Mouse (Mus musculus): ENCODE measurements around the gene Ppp1r16b.

Ppp1r16b gene

GRCm38 (mm10) chr2:158665098-158665497 lies at the start of gene Ppp1r16b:
Ppp1r16b (plus strand) TSS chr2:158665398.
- DNase-seq (ENCODE audit: low spot score): no peak

DNA sequence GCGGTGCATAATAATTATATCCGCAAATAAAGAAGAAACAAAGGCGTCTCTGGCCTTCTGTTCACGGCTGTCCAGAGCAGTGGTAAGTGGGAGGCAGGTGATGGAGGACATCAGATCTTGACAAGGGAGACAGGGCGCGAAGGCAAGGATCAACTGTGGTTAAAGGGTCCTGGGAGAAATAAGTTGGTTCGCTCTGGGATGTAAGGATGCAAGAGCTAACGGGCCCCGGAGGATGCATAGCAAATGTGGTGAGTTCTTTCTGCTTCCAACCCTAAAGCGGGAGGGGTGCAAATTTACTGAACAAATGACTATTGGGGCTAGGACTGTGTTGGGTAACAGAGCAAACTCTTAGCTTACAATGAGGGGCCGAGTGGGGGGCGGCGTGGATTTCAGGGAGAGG lies 49.5 kb upstream of the Ppp1r16b start:
- no peak for DNase-seq (ENCODE audit: low spot score)

DNA sequence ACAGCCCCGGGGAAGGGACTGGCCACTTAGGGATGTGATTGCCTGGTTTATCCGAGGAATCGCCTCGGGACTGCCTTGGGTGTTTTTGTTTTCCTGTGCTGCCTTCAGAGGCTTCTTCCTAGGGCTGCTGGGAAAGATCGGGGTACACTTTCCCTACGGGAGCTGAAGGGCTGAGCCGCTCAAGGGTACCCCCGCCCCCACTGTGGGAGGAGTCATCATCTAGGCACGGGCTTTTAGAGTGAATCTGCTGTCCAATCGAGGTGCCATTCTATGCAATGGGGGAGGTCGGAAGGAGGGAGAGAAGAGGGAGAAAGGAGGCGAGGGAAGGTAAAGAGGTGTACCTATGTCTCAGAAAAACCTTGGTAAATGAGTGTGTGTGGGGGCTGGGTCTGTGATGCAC lies 48.9 kb upstream of the Ppp1r16b start:
- no peak for DNase-seq (ENCODE audit: low spot score)

DNA sequence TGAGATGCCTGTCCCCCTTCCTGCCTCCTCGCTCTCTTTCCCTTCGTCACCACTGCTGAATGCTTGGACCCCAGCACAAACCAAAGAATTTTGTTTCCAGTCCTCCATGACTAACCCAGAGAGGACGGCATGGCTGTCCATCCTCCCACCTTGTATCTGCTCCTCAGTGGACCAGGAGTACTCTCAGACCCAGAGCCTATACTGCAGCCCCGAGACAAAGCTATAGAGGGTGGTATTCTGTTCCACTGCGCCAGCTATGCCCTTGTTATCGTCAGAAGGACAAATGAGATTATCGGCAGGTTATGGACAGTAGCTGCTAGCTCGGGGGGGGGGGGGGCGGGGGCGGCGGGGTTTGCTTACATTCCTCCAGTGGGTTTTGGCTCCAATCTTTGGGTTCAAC lies 48.4 kb upstream of the Ppp1r16b start:
- no peak for DNase-seq (ENCODE audit: low spot score)

- peak; percentile 84 for DNase-seq (ENCODE audit: low spot score)
Observed at GRCm38 (mm10) chr2:158624718-158625222, 40.4 kb upstream of the Ppp1r16b start, which contains the start of gene Actr5. Actr5 (plus strand) TSS chr2:158624888.

GRCm38 (mm10) chr2:158625231-158625630 lies 40.0 kb upstream of the Ppp1r16b start:
- peak; percentile 18 for DNase-seq (ENCODE audit: low spot score)

- DNase-seq (ENCODE audit: low spot score): no peak
Observed at GRCm38 (mm10) chr2:158625697-158626096, 39.5 kb upstream of the Ppp1r16b start.

- no peak for DNase-seq (ENCODE audit: low spot score)
Observed at GRCm38 (mm10) chr2:158628858-158629257, 36.3 kb upstream of the Ppp1r16b start.

DNA sequence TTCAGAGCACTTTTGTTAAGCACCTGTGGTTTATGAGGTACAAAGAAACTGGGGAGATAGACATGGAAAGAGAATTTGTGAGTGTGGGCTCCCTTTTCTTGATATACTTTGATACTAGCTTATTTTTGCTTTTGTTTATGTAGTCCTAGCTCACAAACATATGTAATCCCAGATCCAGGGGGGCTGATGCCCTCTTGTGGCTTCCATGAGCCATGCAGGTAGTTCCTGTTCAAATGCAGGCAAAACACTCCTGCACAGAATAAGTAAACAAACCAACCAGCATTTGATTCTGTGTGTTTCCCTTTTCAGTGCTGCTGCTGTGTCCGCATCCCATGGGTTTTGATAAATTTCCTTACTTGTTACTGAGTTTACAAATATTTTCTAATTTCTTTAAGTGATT lies 35.8 kb upstream of the Ppp1r16b start:
- no peak for DNase-seq (ENCODE audit: low spot score)

- DNase-seq (ENCODE audit: low spot score): no peak
Observed at GRCm38 (mm10) chr2:158631873-158632272, 33.3 kb upstream of the Ppp1r16b start.

- peak; percentile 52 for DNase-seq (ENCODE audit: low spot score)
Observed at GRCm38 (mm10) chr2:158641869-158642268, 23.3 kb upstream of the Ppp1r16b start.

DNA sequence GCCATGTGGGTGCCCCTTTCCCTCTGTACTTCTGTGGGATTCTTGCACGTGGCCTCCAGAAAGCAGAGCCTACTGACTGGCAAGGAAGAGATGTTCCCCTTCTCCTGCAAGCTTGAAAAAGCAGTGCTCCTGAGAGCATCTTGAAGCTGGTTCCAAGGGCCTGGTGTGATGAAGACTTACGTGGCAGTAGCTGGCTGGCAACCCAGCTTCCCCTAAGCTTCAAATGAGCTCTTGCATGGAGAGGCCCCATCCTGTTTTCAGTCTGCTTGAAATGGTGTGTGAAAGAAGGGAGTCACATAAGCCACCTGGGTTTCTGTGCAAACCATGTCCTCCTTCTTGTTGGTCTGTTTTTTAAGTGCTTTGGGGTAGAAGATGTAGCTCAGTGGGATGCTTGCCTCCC lies 22.6 kb upstream of the Ppp1r16b start:
- DNase-seq (ENCODE audit: low spot score): no peak

DNA sequence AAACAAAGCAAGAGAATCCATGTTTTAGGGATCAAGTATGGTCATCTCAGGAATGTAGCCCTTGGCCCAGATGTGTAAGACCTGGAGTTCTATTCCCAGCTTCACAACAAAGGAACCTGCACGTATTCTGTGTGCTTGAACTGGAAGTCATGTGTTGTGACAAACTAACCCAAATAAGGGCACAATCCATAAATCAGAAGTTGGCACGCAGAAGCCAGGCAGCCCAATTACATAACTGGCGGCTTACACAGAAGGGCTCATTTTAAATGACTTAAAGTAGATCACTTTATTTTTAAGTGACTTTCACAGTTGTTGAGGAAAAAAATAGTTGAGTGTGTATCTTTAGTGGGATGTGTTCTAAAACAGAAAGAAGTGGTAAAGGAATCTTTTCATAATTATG lies 21.4 kb upstream of the Ppp1r16b start:
- no peak for DNase-seq (ENCODE audit: low spot score)

- DNase-seq (ENCODE audit: low spot score): no peak
Observed at GRCm38 (mm10) chr2:158651159-158651908, 13.9 kb upstream of the Ppp1r16b start.

DNA sequence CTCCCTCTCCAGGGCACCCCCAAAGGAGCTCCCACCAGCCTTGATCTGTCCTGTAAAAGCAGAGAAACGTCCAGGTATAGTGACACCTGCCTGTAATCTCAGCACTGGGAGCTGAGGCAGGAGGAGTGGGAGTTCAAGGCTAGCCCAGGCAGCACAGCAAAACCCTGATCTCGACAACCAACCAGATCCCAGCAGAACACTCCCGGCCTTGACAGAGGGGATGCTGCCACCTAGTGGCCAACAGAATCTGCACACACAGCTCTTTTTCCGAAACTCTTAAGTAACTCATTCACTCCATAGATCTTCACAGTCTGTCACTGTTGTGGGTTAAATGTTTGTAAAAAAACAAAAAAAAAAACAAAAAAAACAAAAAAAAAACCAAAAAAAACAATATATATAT lies 12.2 kb upstream of the Ppp1r16b start:
- DNase-seq (ENCODE audit: low spot score): peak; percentile 68

DNA sequence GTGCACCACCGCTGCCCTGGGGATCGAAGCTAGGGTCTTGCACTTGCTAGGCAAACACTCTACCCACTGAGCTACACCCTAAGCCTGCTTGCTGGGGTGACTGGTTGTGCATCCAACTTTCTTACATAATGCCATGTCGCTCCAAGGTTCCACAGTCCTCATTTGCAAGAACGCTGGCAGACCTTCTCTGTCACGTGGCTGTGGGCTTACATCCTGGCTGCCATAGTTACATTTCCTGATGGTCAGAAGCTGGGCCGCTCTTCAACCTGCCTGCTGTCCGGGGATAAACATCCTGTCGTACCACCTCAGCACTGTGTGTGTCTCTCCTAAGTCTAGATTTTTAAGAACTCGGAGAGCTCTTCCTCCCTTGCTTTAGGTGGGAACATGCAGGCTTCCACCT lies 10.5 kb upstream of the Ppp1r16b start:
- DNase-seq (ENCODE audit: low spot score): no peak

- no peak for DNase-seq (ENCODE audit: low spot score)
Observed at GRCm38 (mm10) chr2:158655806-158656205, 9.4 kb upstream of the Ppp1r16b start.

- no peak for DNase-seq (ENCODE audit: low spot score)
Observed at GRCm38 (mm10) chr2:158658822-158659221, 6.4 kb upstream of the Ppp1r16b start.

- no peak for DNase-seq (ENCODE audit: low spot score)
Observed at GRCm38 (mm10) chr2:158659346-158659745, 5.9 kb upstream of the Ppp1r16b start.

- DNase-seq (ENCODE audit: low spot score): no peak
Observed at GRCm38 (mm10) chr2:158666071-158666800, 1.0 kb downstream of the Ppp1r16b start.

DNA sequence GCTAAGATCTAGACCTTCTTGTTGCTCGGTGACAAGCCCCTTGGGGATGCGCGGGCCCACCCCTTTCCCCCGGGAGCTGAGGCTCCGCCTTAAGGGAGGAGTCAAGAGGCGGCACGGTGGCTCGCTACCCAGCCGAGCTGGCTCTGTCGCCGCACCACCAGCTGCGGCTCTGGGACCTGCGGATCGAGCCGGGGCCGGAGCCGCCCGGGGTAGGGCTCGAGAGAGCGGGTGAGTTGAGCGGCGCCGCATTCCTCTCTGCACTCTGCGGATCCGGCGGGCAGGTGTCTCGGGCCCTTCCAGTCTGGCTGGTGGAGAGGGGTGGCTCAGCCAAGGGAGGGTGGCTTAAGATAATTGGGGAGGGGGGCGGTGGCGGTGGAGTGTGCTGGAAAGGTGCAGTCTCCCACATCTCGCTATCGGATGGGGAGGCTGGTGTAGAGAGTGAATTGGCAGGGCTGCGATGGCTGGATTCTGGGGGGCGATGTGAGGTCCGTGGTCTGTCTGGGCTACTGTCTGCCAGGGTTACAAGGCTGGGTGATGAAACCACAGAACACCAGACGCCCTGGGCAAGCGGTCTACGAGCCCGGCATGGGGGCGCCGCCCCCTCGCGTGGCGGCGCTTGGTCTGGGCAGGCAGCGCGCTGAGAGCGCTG lies 1.9 kb downstream of the Ppp1r16b start:
- DNase-seq (ENCODE audit: low spot score): peak; percentile 9

- no peak for DNase-seq (ENCODE audit: low spot score)
Observed at GRCm38 (mm10) chr2:158667671-158668432, 2.7 kb downstream of the Ppp1r16b start.

Data from urinary bladder, postnatal 25 days (tissue).